Mouse (Mus musculus): Measurements from ENCODE around the gene Cxcl3. TPM values are rescaled to one million over a fixed set of nuclear protein-coding genes. Genes with fewer than 3 reads are reported as not detected.

Gene Cxcl3
- polyA plus RNA-seq (2014; fragmentation: Nextera tagmentation; extraction: Ambion mirVana), result not detected in 2 replicates

GRCm38 (mm10) chr5:90785659-90786588, at the start of gene Cxcl3:
Cxcl3 (plus strand) TSS chr5:90786103.
- Histone ChIP-seq H3K36me3 (ENCODE audit: control insufficient read depth, insufficient read depth, low read length) (no peaks in the 10 kb centered on the region), H3K4me1 (replicated peaks; ENCODE audit: control insufficient read depth, insufficient read depth, low read length) (no peaks in the 10 kb centered on the region), H3K27ac (ENCODE audit: low read depth) (no peak within 1 kb of the TSS), H3K4me2 (ENCODE audit: low read length) (peak within 1 kb of the TSS; percentile 58), H3K9ac (ENCODE audit: low read length) (no peak within 1 kb of the TSS), H3K4me3 (ENCODE audit: low read depth, low read length) (peak within 1 kb of the TSS; percentile 21), H3K27me3 (replicated peaks; ENCODE audit: control insufficient read depth, insufficient read depth, low read length) (no peaks in the 10 kb centered on the region), H3K9me3 (ENCODE audit: control insufficient read depth, low read length) (no peaks in the 10 kb centered on the region)
- ATAC-seq (replicated peaks; ENCODE audit: low FRiP score, low TSS enrichment, low read depth) (peak; percentile 88), DNase-seq (ENCODE audit: low spot score) (peak; percentile 70)
- WGBS, result 20% methylated on average over 24 of the region's 26 CpGs

GRCm38 (mm10) chr5:90742029-90742428, 43.9 kb upstream of the Cxcl3 start:
- Histone ChIP-seq H3K27ac (ENCODE audit: low read depth) (no peak overlapping the region), H3K9ac (ENCODE audit: low read length) (no peak overlapping the region), H3K4me1 (replicated peaks; ENCODE audit: control insufficient read depth, insufficient read depth, low read length) (no peaks in the 10 kb centered on the region), H3K27me3 (replicated peaks; ENCODE audit: control insufficient read depth, insufficient read depth, low read length) (no peaks in the 10 kb centered on the region), H3K9me3 (ENCODE audit: control insufficient read depth, low read length) (no peaks in the 10 kb centered on the region), H3K4me3 (ENCODE audit: low read depth, low read length) (no peak overlapping the region), H3K36me3 (ENCODE audit: control insufficient read depth, insufficient read depth, low read length) (no peaks in the 10 kb centered on the region), H3K4me2 (ENCODE audit: low read length) (no peak overlapping the region)
- ATAC-seq (replicated peaks; ENCODE audit: low FRiP score, low TSS enrichment, low read depth) (no peak), DNase-seq (ENCODE audit: low spot score) (no peak)
- 71% methylated on average over 4 of the region's 4 CpGs for WGBS

DNA sequence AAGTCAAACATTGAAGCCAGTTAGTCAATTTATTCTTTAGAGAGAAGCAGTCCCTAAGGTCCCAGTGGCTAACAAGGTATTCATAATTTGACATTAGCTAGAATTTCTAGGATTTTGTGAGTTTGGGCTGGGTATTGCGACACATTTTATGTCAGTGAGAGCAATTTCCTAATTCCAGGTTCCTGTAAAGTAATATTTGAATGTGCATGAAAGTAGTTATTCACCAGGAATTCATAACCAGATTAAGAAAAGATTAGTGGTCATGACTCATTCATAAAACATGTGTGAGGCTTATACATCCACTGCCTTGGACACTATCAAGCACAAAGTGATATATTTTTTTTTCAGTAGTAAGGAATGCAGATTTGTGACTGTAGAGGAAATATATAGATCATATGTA, 32.0 kb upstream of the Cxcl3 start:
- ATAC-seq (replicated peaks; ENCODE audit: low FRiP score, low TSS enrichment, low read depth), result no peak

GRCm38 (mm10) chr5:90758020-90758605, 27.8 kb upstream of the Cxcl3 start:
- no peak overlapping the region for H3K4me3 ChIP-seq (ENCODE audit: low read depth, low read length)
- H3K36me3 ChIP-seq (ENCODE audit: control insufficient read depth, insufficient read depth, low read length), result no peaks in the 10 kb centered on the region
- DNase-seq (ENCODE audit: low spot score) (no peak), ATAC-seq (replicated peaks; ENCODE audit: low FRiP score, low TSS enrichment, low read depth) (no peak)
- peaks cover 9% of the 10 kb centered on the region for H3K27me3 ChIP-seq (replicated peaks; ENCODE audit: control insufficient read depth, insufficient read depth, low read length)
- H3K27ac ChIP-seq (ENCODE audit: low read depth), result no peak overlapping the region
- no peaks in the 10 kb centered on the region for H3K9me3 ChIP-seq (ENCODE audit: control insufficient read depth, low read length)
- H3K4me2 ChIP-seq (ENCODE audit: low read length), result no peak overlapping the region
- 35% methylated on average over 5 of the region's 5 CpGs for whole genome bisulfite sequencing
- H3K4me1 ChIP-seq (replicated peaks; ENCODE audit: control insufficient read depth, insufficient read depth, low read length), result peaks cover 20% of the 10 kb centered on the region
- H3K9ac ChIP-seq (ENCODE audit: low read length), result no peak overlapping the region

More for the DNA sequence above, 32.0 kb upstream of the Cxcl3 start:
- Histone ChIP-seq H3K9me3 (ENCODE audit: control insufficient read depth, low read length) (no peaks in the 10 kb centered on the region), H3K36me3 (ENCODE audit: control insufficient read depth, insufficient read depth, low read length) (no peaks in the 10 kb centered on the region), H3K9ac (ENCODE audit: low read length) (no peak overlapping the region), H3K4me1 (replicated peaks; ENCODE audit: control insufficient read depth, insufficient read depth, low read length) (peaks cover 14% of the 10 kb centered on the region), H3K27me3 (replicated peaks; ENCODE audit: control insufficient read depth, insufficient read depth, low read length) (0 out of 2 replicates have a peak, but pooled peaks cover under 1% of the 10 kb centered on the region), H3K4me2 (ENCODE audit: low read length) (no peak overlapping the region), H3K4me3 (ENCODE audit: low read depth, low read length) (no peak overlapping the region), H3K27ac (ENCODE audit: low read depth) (no peak overlapping the region)
- WGBS, result 96% methylated on average over 1 of the region's 1 CpGs
- DNase-seq (ENCODE audit: low spot score), result no peak

- 4% methylated on average over 32 of the region's 32 CpGs for WGBS
- peak within 1 kb of the TSS; percentile 27; the same call in 1 of the 2 replicates for H3K9ac ChIP-seq (ENCODE audit: low read length)
- H3K4me1 ChIP-seq (replicated peaks; ENCODE audit: control insufficient read depth, insufficient read depth, low read length), result peaks cover 20% of the 10 kb centered on the region
- no peak within 1 kb of the TSS for H3K27ac ChIP-seq (ENCODE audit: low read depth)
- no peak for ATAC-seq (replicated peaks; ENCODE audit: low FRiP score, low TSS enrichment, low read depth)
- H3K36me3 ChIP-seq (ENCODE audit: control insufficient read depth, insufficient read depth, low read length), result no peaks in the 10 kb centered on the region
- H3K4me2 ChIP-seq (ENCODE audit: low read length), result peak within 1 kb of the TSS; percentile 77
- no peaks in the 10 kb centered on the region for H3K9me3 ChIP-seq (ENCODE audit: control insufficient read depth, low read length)
- DNase-seq (ENCODE audit: low spot score), result peak; percentile 59
- peak within 1 kb of the TSS; percentile 37 for H3K4me3 ChIP-seq (ENCODE audit: low read depth, low read length)
- H3K27me3 ChIP-seq (replicated peaks; ENCODE audit: control insufficient read depth, insufficient read depth, low read length), result peaks cover 9% of the 10 kb centered on the region
Observed at GRCm38 (mm10) chr5:90759077-90760065, 26.5 kb upstream of the Cxcl3 start, which contains the start of gene Cxcl5. Cxcl5 (plus strand) TSS chr5:90759360.

DNA sequence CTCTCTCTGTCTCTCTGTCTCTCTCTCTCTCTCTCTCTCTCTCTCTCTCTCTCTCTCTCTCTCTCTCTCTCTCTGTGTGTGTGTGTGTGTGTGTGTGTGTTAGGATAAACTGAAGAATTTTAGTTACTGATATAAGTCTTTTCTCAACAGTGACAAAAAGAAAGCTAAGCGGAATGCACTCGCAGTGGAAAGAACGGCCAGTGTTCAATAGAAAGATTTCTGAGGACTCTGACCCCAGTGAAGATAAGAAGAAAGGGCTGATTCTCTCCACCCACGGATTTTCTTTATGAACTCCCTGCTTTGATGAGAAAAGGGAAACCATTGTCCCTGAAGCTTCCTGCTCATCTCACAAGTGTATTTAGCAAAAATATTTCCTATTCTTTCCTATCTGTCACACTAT, 25.6 kb upstream of the Cxcl3 start:
- no peak for ATAC-seq (replicated peaks; ENCODE audit: low FRiP score, low TSS enrichment, low read depth)
- 41% methylated on average over 4 of the region's 4 CpGs for WGBS

GRCm38 (mm10) chr5:90760844-90761243, 25.1 kb upstream of the Cxcl3 start:
- peaks cover 9% of the 10 kb centered on the region for H3K27me3 ChIP-seq (replicated peaks; ENCODE audit: control insufficient read depth, insufficient read depth, low read length)
- H3K4me3 ChIP-seq (ENCODE audit: low read depth, low read length), result no peak overlapping the region
- H3K9me3 ChIP-seq (ENCODE audit: control insufficient read depth, low read length), result no peaks in the 10 kb centered on the region
- H3K9ac ChIP-seq (ENCODE audit: low read length), result no peak overlapping the region
- WGBS, result 87% methylated on average over 2 of the region's 2 CpGs
- H3K36me3 ChIP-seq (ENCODE audit: control insufficient read depth, insufficient read depth, low read length), result no peaks in the 10 kb centered on the region
- no peak overlapping the region for H3K4me2 ChIP-seq (ENCODE audit: low read length)
- DNase-seq (ENCODE audit: low spot score) (no peak), ATAC-seq (replicated peaks; ENCODE audit: low FRiP score, low TSS enrichment, low read depth) (no peak)
- peaks cover 20% of the 10 kb centered on the region for H3K4me1 ChIP-seq (replicated peaks; ENCODE audit: control insufficient read depth, insufficient read depth, low read length)
- no peak overlapping the region for H3K27ac ChIP-seq (ENCODE audit: low read depth)

More for the DNA sequence above, 25.6 kb upstream of the Cxcl3 start:
- no peak overlapping the region for H3K4me3 ChIP-seq (ENCODE audit: low read depth, low read length)
- no peak overlapping the region for H3K4me2 ChIP-seq (ENCODE audit: low read length)
- no peak overlapping the region for H3K9ac ChIP-seq (ENCODE audit: low read length)
- DNase-seq (ENCODE audit: low spot score), result no peak
- no peak overlapping the region for H3K27ac ChIP-seq (ENCODE audit: low read depth)
- peaks cover 20% of the 10 kb centered on the region for H3K4me1 ChIP-seq (replicated peaks; ENCODE audit: control insufficient read depth, insufficient read depth, low read length)
- no peaks in the 10 kb centered on the region for H3K36me3 ChIP-seq (ENCODE audit: control insufficient read depth, insufficient read depth, low read length)
- H3K27me3 ChIP-seq (replicated peaks; ENCODE audit: control insufficient read depth, insufficient read depth, low read length), result peaks cover 9% of the 10 kb centered on the region
- H3K9me3 ChIP-seq (ENCODE audit: control insufficient read depth, low read length), result no peaks in the 10 kb centered on the region

DNA sequence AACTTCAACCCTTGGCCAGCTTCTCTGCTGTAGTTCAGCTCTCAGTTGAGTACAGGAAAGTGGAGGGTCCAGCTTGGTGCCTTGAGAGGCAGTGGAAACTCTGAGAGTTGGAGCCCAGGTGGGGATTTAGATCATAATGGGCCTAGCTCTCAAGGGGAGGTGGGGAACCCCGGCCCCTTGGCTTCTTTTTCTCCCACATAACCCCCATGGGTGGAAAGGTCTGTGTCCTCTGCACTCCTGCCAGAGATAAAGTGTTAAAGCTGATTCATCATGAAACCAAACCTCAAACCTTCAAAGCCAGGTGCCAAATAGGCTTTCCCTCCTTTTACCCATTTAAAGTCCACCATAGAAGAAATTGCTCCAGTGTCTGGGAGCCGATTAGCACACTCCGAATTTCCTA, 24.1 kb upstream of the Cxcl3 start:
- Histone ChIP-seq H3K4me3 (ENCODE audit: low read depth, low read length) (no peak overlapping the region), H3K27me3 (replicated peaks; ENCODE audit: control insufficient read depth, insufficient read depth, low read length) (peaks cover 9% of the 10 kb centered on the region), H3K36me3 (ENCODE audit: control insufficient read depth, insufficient read depth, low read length) (no peaks in the 10 kb centered on the region), H3K4me1 (replicated peaks; ENCODE audit: control insufficient read depth, insufficient read depth, low read length) (peaks cover 20% of the 10 kb centered on the region), H3K9me3 (ENCODE audit: control insufficient read depth, low read length) (no peaks in the 10 kb centered on the region), H3K27ac (ENCODE audit: low read depth) (no peak overlapping the region), H3K4me2 (ENCODE audit: low read length) (no peak overlapping the region), H3K9ac (ENCODE audit: low read length) (no peak overlapping the region)
- no peak for DNase-seq (ENCODE audit: low spot score)
- WGBS, result 81% methylated on average over 3 of the region's 3 CpGs
- no peak for ATAC-seq (replicated peaks; ENCODE audit: low FRiP score, low TSS enrichment, low read depth)

Measured in intestine, embryonic 14.5 days (tissue).